Mouse (Mus musculus) liver, postnatal 0 days (tissue): ENCODE measurements around the gene Plin4. TPM values are rescaled to one million over a fixed set of nuclear protein-coding genes. Genes with fewer than 3 reads are reported as not detected.
"Not testable (repeated sequence)": the region's sequence is repeated elsewhere in the genome, so short reads cannot be mapped to it uniquely, and the experiment has no call there.

Source experiments
- ATAC-seq: fragments of 200-750 bp; cut with Nextera tagmentation; 2 replicates; pipeline ENCODE4 v1.8.0; 2017; ENCODE audit warnings: mild to moderate bottlenecking, moderate library complexity
- DNase-seq: peaks from one replicate; pipeline ENCODE4 v3.0.0-alpha.2; 2016
- H3K27ac ChIP-seq: fragments of 300-500 bp; sonication (generic); 2 replicates; pipeline ENCODE4 v1.5.1; 2014; ENCODE audit warnings: antibody characterized with exemption, moderate library complexity, mild to moderate bottlenecking, low read depth
- H3K27me3 ChIP-seq: fragments of 300-500 bp; sonication (generic); 2 replicates; pipeline ENCODE4 v1.6.1; 2014; ENCODE audit warnings: low read length, control low read depth, mixed read lengths; ENCODE audit not compliant: insufficient read depth
- H3K36me3 ChIP-seq: fragments of 300-500 bp; sonication (generic); replicated peaks from 2 replicates; pipeline ENCODE4 v1.6.1; 2014; ENCODE audit warnings: mild to moderate bottlenecking, control low read depth, low read length, moderate library complexity, mixed read lengths; ENCODE audit not compliant: insufficient read depth
- H3K4me1 ChIP-seq: fragments of 300-500 bp; sonication (generic); 2 replicates; pipeline ENCODE4 v1.6.1; 2014; ENCODE audit warnings: antibody characterized with exemption, mild to moderate bottlenecking, control low read depth; ENCODE audit not compliant: insufficient read depth
- H3K4me2 ChIP-seq: fragments of 300-500 bp; sonication (generic); 2 replicates; pipeline ENCODE4 v1.6.1; 2014; ENCODE audit warnings: low read depth, mild to moderate bottlenecking, low read length, moderate library complexity, mixed read lengths
- H3K4me3 ChIP-seq: fragments of 300-500 bp; sonication (generic); 2 replicates; pipeline ENCODE4 v1.5.1; 2014; ENCODE audit warnings: low read depth, low read length
- H3K9ac ChIP-seq: fragments of 300-500 bp; sonication (generic); replicated peaks from 2 replicates; pipeline ENCODE4 v1.6.1; 2014; ENCODE audit warnings: mild to moderate bottlenecking, moderate library complexity
- H3K9me3 ChIP-seq: fragments of 300-500 bp; sonication (generic); 2 replicates; pipeline ENCODE4 v1.6.1; 2016; ENCODE audit warnings: mild to moderate bottlenecking, control low read depth, low read length, mixed read lengths
- CTCF ChIP-seq: sonication (generic); IDR thresholded peaks from 2 replicates; pipeline ENCODE4 v1.5.1; 2016; ENCODE audit warnings: antibody characterized with exemption, low read depth
- EP300 ChIP-seq: IDR thresholded peaks from 2 replicates; pipeline ENCODE4 v1.6.1; 2016; ENCODE audit warnings: antibody characterized with exemption, low read depth, mild to moderate bottlenecking
- WGBS: fragments of 180-500 bp; shearing (Covaris S2); extraction: QIAGEN DNeasy Blood & Tissue Kit; methylation state at CpG from one replicate; pipeline ENCODE4 v1.1.7; 2014; ENCODE audit not compliant: insufficient replicate concordance; 5-methylcytosine and 5-hydroxymethylcytosine counted together
- polyA plus RNA-seq: library from polyadenylated mRNA; unstranded; fragments of >200 nt; fragmentation: Nextera tagmentation; extraction: Ambion mirVana; gene quantifications from 2 replicates; pipeline ENCODE4 v1.2.1, GENCODE M21; 2015

Gene Plin4
- polyA plus RNA-seq, 1 experiment from 2014 or later = 0.12 TPM

- Histone ChIP-seq H3K4me1 (peaks cover 20% of the 10 kb centered on the region), H3K36me3 (peaks cover 32% of the 10 kb centered on the region), H3K27ac (peak overlapping the region; percentile 100), H3K9ac (peak overlapping the region; percentile 79), H3K27me3 (no peaks in the 10 kb centered on the region), H3K4me2 (peak overlapping the region; percentile 91), H3K9me3 (no peaks in the 10 kb centered on the region), H3K4me3 (peak overlapping the region; percentile 82)
- DNase-seq (peak; percentile 95), ATAC-seq (peak; percentile 33)
- 7% methylated on average over 22 of the region's 22 CpGs for WGBS
- no peak for TF ChIP-seq CTCF
- no peak for TF ChIP-seq EP300
Measured at GRCm38 (mm10) chr17:56074097-56074826, 35.3 kb downstream of the Plin4 start.

DNA sequence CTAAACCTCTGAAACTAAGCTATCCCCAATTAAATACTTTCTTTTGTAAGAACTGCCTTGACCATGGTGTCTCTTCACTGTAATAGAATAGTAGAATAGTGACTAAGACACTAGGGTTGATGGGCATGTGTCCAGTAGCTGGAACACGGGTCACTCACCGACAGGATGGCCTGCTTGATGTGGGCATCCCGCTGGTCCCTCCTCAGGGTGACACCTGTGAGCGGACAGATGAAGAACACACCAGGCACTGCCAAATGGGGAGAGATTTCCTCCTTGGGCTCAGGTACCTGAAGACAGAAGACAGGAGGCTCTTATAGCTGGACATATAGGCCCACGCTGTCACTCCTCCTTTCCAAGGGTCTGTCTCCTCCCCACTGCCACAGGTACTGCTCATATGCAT lies 37.4 kb downstream of the Plin4 start:
- Histone ChIP-seq H3K9ac (no peak overlapping the region), H3K27ac (no peak overlapping the region), H3K4me2 (no peak overlapping the region), H3K36me3 (peaks cover 52% of the 10 kb centered on the region), H3K4me3 (no peak overlapping the region), H3K4me1 (peaks cover 15% of the 10 kb centered on the region), H3K27me3 (no peaks in the 10 kb centered on the region), H3K9me3 (no peaks in the 10 kb centered on the region)
- TF ChIP-seq EP300 = no peak
- TF ChIP-seq CTCF = no peak
- WGBS = 89% methylated on average over 5 of the region's 5 CpGs
- no peak for ATAC-seq
- DNase-seq = no peak

DNA sequence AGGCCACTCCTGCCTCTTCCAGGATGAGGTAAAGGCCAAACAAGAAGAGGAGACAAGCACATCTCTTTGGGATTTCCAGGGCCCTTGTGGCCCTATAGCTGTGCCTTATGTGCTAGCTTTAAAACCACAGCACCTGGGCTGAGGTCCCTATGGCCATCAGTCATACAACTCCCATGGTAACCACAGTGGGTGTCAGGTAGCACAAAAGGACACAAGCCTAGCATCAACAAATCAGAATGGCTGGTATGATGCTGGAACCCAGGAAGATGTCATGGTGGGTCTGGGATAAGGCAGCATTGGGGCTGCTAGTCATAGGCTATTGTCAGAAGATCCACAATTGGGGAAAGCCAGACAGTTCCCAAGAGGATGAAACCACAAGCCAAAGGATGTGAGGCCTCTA lies 38.5 kb downstream of the Plin4 start:
- peaks cover 15% of the 10 kb centered on the region for H3K4me1 ChIP-seq
- H3K27me3 ChIP-seq = no peaks in the 10 kb centered on the region
- peaks cover 61% of the 10 kb centered on the region for H3K36me3 ChIP-seq
- H3K4me3 ChIP-seq = no peak overlapping the region
- ATAC-seq (no peak), DNase-seq (no peak)
- no peak overlapping the region for H3K27ac ChIP-seq
- TF ChIP-seq CTCF (no peak), EP300 (no peak)
- no peak overlapping the region for H3K4me2 ChIP-seq
- H3K9ac ChIP-seq = no peak overlapping the region
- H3K9me3 ChIP-seq = no peaks in the 10 kb centered on the region

DNA sequence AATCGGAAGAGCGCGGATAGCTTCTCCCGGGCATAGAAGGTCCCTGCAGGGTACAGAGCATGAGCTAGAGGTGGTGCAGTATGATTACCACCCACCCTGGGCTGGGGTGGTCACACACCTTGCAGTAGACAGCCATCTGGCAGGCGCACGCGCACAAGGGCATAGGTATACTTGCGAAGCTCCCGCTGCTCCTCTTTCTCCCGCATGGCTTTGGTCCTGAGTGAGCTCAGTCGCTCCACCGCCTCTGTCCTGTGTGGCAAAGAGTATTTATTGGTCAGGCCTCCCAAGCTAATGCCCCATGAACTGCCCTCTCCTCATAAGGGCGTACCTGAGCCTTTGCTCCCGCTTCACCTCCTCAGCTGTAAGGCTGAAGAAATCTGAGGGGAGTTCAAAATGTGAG lies 40.5 kb downstream of the Plin4 start:
- DNase-seq (no peak), ATAC-seq (no peak)
- H3K4me1 ChIP-seq = peaks cover 4% of the 10 kb centered on the region
- no peaks in the 10 kb centered on the region for H3K9me3 ChIP-seq
- H3K4me3 ChIP-seq = no peak overlapping the region
- WGBS = 94% methylated on average over 14 of the region's 14 CpGs
- H3K9ac ChIP-seq = no peak overlapping the region
- H3K27me3 ChIP-seq = no peaks in the 10 kb centered on the region
- no peak overlapping the region for H3K4me2 ChIP-seq
- H3K36me3 ChIP-seq = peaks cover 79% of the 10 kb centered on the region
- no peak overlapping the region for H3K27ac ChIP-seq
- TF ChIP-seq CTCF = no peak
- no peak for TF ChIP-seq EP300

GRCm38 (mm10) chr17:56066451-56066850 lies 43.2 kb downstream of the Plin4 start:
- DNase-seq (no peak), ATAC-seq (no peak)
- H3K27me3 ChIP-seq = no peaks in the 10 kb centered on the region
- no peak overlapping the region for H3K4me2 ChIP-seq
- no peak overlapping the region for H3K9ac ChIP-seq
- no peaks in the 10 kb centered on the region for H3K9me3 ChIP-seq
- H3K27ac ChIP-seq = no peak overlapping the region
- no peak overlapping the region for H3K4me3 ChIP-seq
- H3K36me3 ChIP-seq = peaks cover 93% of the 10 kb centered on the region
- H3K4me1 ChIP-seq = no peaks in the 10 kb centered on the region
- TF ChIP-seq CTCF (no peak), EP300 (no peak)

- ATAC-seq, H3K4me3 ChIP-seq, H3K9me3 ChIP-seq, DNase-seq, H3K4me1 ChIP-seq, H3K27me3 ChIP-seq, H3K4me2 ChIP-seq, H3K27ac ChIP-seq, H3K9ac ChIP-seq: not testable (repeated sequence)
- peaks cover 91% of the 10 kb centered on the region for H3K36me3 ChIP-seq
- peak; percentile 33; the same call in 1 of the 2 replicates for TF ChIP-seq CTCF
- WGBS = 86% methylated on average over 6 of the region's 6 CpGs
Measured at GRCm38 (mm10) chr17:56065715-56066114, 43.9 kb downstream of the Plin4 start.
